Mouse (Mus musculus) NIH3T3 (cell line): ENCODE data around the gene Slc29a3.

ENCODE experiments used
- DNase-seq: peaks from one replicate; pipeline ENCODE4 v3.0.0-alpha.2; 2012; ENCODE audit warnings: low read depth

Gene Slc29a3

GRCm38 (mm10) chr10:60752040-60753020 lies at the start of gene Slc29a3:
Gene Slc29a3 (minus strand): TSS chr10:60752794.
- peak; percentile 99 for DNase-seq

GRCm38 (mm10) chr10:60801898-60802412 lies 49.4 kb upstream of the Slc29a3 start:
- no peak for DNase-seq

GRCm38 (mm10) chr10:60801168-60801897 lies 48.7 kb upstream of the Slc29a3 start:
- no peak for DNase-seq

DNA sequence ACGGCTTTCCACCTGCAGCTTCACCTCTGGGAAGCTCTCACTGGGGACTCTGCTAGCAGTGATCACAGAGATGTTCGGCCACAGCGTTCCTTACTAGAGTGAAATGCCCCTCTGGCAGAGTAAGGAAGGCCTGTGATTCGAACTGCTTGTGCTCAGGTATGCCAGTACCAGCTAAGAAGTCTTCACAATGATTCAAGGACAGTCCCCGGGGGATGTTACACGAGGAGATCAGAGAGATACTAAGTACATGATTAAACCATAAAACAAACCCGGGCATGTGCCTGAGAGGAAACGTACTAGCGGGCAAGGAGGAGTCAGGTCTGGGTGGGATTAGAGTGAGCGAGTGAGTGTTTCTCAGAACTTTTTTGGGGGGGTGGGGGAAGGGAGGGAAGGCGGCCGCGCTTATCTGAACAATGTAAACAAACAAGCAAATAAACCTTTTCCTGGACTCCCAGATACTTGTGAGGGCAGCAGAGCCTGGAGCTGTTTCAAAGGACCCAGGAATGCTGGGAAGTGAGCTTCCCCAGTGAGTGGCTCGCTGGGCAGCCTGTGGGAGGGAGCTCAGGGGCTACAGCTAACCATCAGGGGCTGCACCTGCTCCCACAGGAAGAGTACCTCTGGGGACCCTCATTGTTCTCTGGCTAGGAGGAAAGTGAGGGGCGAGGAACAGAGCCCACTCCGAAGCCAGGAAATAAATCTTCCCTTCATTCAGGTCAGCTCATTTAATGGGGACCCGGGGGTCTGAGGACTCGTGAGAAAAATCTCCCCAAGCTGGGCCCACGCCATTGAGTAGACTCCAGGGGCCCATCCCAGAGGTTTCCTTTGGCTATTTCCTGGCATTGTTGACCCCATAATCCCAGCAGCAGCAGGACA lies 47.9 kb upstream of the Slc29a3 start:
- no peak for DNase-seq

GRCm38 (mm10) chr10:60797682-60798422 lies 45.3 kb upstream of the Slc29a3 start:
- DNase-seq, result no peak

DNA sequence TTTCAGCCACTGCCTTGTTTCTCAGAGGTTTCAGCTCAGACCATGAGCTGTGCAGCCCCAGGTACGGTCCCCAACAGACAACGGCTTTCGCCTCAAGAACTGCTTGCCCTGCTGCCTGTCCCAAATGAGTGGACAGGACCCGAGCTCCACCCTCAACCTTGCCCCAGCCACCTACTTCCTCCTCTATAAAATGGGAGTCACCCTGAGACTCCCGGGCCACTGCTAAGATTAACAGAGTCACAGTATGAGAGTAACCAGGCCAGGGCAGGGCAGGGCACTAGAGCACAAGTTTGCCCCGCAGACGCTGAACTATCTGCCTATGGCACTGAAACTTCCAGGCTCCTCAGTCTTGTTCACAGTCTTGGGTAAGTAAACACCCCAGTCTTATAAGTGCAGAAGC lies 43.9 kb upstream of the Slc29a3 start:
- DNase-seq, result no peak

DNA sequence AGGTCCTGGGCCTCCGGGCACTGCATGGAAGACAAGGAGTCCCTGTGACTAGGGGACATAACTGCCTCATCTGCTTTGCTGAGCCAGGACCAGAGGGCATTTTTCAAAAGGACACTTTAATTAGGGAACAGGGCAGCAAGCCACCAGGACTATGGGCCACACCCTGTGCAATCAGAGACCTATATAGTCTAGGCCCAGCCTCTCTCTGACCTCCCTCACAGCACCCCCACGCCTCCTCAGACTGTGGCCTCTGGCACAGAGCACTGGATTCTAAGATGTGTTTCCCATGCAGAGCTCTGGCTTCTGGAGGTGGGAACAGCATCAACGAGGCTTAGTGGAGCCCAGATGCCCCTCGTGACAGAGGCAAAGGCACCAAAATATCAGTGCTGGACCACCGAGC lies 43.4 kb upstream of the Slc29a3 start:
- DNase-seq, result no peak

DNA sequence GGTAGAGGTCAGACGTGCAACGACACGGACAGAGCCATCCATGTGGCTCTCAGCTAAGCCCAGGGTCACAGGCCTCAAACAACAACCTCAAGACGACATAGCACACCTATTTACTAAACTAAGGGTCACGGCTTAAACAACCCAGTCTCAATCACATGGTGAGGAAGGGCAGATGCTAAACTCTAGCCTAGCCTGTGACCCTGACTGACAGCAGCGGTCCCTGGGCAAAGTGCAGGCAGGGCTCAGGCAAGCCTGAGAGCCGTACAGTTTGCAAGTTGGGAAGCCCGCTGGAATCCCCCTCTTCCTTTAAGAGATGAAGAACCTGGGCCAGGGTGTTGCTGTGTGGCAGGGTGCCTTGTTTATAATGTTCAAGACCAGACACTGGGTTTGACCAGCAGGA lies 42.2 kb upstream of the Slc29a3 start:
- DNase-seq, result no peak

- no peak for DNase-seq
These were observed 41.8 kb upstream of the Slc29a3 start for GRCm38 (mm10) chr10:60794374-60794773.

- DNase-seq, result no peak
These were observed 40.2 kb upstream of the Slc29a3 start for GRCm38 (mm10) chr10:60792841-60793240.

- DNase-seq, result no peak
These were observed 39.8 kb upstream of the Slc29a3 start for GRCm38 (mm10) chr10:60792365-60792764.

GRCm38 (mm10) chr10:60790912-60791311 lies 38.3 kb upstream of the Slc29a3 start:
- no peak for DNase-seq

GRCm38 (mm10) chr10:60787303-60788074 lies 34.9 kb upstream of the Slc29a3 start:
- no peak for DNase-seq

DNA sequence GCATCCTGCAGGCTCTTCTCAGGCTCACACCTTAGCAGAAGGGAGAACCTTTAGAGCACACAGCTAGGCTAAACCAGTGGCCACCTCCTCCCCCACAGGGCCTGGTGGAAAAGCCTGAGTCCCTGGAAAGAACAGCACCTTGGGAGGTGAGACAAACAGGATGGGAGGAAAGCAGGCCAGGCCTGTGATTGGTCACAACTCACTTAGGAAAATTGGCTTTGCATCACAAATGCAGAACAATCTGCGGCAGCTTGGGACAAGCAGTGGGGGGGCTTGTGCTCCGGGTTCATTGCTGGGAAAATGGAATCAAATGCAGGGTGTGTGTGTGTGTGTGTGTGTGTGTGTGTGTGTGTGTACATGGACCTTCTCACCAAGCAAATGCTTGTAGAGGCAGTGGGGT lies 31.0 kb upstream of the Slc29a3 start:
- DNase-seq, result no peak

GRCm38 (mm10) chr10:60779628-60780027 lies 27.0 kb upstream of the Slc29a3 start:
- peak; percentile 93 for DNase-seq

DNA sequence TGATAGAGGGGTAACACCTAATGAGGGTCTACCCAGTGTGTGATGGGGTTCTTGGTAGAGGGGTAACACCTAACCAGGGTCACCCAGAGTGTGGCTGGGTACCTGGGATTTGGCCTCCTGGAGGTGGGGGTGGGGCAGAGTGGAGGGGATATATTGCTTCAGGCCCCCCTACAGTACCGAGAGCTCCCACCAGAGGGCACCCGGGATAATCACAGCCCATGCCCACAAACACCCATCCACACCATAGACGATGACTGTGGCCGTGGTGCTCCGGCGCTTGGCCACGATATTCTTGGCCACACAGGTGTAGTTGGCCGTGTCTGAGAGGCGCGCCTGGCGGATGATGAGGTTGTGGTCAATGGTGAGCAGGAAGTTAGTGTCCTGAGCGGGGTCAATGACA lies 25.9 kb upstream of the Slc29a3 start:
- DNase-seq, result peak; percentile 60

DNA sequence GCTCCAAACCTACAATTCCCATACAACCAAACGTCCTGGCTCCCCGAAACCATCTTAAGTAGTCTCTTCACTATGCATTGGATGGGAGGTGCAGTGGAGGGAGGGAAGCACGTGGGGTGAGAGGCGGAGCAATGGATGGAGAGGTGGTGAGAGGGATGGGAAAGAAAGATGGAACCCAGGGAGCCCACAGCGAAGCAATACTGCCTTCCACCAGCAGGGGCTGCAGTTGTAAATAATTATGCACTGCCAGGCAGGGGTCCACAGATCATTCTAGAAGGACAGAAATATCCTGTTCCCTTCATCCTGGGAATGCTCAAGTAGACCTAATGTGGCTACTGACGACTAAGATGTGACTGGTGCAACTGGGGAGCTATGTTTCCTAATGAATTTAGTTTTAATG lies 22.9 kb upstream of the Slc29a3 start:
- peak; percentile 52 for DNase-seq

DNA sequence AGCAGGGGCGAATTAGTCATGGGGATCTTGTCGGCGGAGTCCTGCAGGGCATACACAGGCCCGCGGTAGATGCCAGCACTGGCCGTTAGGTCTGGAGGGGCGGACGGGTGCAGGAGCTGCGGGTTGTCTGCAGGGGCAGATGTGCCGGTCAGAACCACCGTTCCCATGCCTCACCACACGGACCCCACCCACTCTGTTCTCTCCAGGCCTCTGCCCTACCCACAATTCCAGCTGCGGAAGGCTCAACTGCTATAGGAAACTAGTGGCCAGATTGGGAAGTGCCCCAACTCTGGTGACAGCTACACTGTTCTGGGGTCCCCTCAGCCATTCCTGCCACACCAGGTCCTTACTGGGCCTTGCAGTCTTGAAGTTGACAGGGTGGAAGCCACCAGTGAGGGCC lies 22.0 kb upstream of the Slc29a3 start:
- DNase-seq, result no peak

GRCm38 (mm10) chr10:60770855-60771254 lies 18.3 kb upstream of the Slc29a3 start:
- DNase-seq, result peak; percentile 9

GRCm38 (mm10) chr10:60768614-60769013 lies 16.0 kb upstream of the Slc29a3 start:
- no peak for DNase-seq
